Mouse (Mus musculus): ENCODE data around the gene Art1. TPM values are rescaled to one million over a fixed set of nuclear protein-coding genes. Genes with fewer than 3 reads are reported as not detected.

Gene Art1
- polyA plus RNA-seq, 1 experiment from 2014 or later: 0.25 TPM

GRCm38 (mm10) chr7:102103555-102103954 lies 2.0 kb downstream of the Art1 start:
- WGBS: 83% methylated on average over 2 of the region's 2 CpGs

DNA sequence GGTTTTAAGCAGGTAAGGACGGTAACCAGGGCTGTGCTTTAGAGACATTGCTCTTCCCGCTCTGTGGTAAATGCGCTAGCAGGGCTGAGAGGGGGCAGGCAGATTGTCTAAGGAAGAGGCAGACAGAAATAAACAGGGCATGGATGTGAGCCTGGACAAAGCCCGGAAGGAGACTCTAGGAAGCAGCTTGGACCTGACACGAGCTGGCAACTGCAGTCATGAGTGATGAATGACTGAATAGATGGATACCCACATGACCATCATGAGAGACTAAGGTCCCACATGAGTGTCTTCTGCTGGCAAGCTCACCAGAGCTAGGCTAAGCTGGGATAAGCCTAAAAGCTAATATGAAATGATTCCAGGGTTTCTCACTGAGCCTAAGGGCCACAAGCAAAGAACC lies 2.6 kb downstream of the Art1 start:
- Histone ChIP-seq H3K9me3 (replicated peaks; ENCODE audit: control insufficient read depth, low read length, poor library complexity, severe bottlenecking) (no peaks in the 10 kb centered on the region), H3K36me3 (ENCODE audit: control insufficient read depth, insufficient read depth, low read length) (no peaks in the 10 kb centered on the region), H3K4me2 (ENCODE audit: low read length) (no peak overlapping the region), H3K27ac (ENCODE audit: low read length) (no peak overlapping the region), H3K9ac (ENCODE audit: low read depth, low read length) (no peak overlapping the region), H3K27me3 (ENCODE audit: control insufficient read depth, insufficient read depth, low read depth, low read length) (no peaks in the 10 kb centered on the region), H3K4me3 (ENCODE audit: low read depth, low read length) (no peak overlapping the region), H3K4me1 (ENCODE audit: control insufficient read depth, insufficient read depth, low read length) (peaks cover 3% of the 10 kb centered on the region; the same call in 1 of the 2 replicates)
- WGBS: 80% methylated on average over 5 of the region's 5 CpGs
- ATAC-seq: no peak

More at GRCm38 (mm10) chr7:102103555-102103954, 2.0 kb downstream of the Art1 start:
- no peak for ATAC-seq
- no peak overlapping the region for H3K4me3 ChIP-seq (ENCODE audit: low read depth, low read length)
- no peaks in the 10 kb centered on the region for H3K27me3 ChIP-seq (ENCODE audit: control insufficient read depth, insufficient read depth, low read depth, low read length)
- no peak overlapping the region for H3K27ac ChIP-seq (ENCODE audit: low read length)
- no peak overlapping the region for H3K9ac ChIP-seq (ENCODE audit: low read depth, low read length)
- H3K4me2 ChIP-seq (ENCODE audit: low read length): no peak overlapping the region
- H3K36me3 ChIP-seq (ENCODE audit: control insufficient read depth, insufficient read depth, low read length): no peaks in the 10 kb centered on the region
- H3K9me3 ChIP-seq (replicated peaks; ENCODE audit: control insufficient read depth, low read length, poor library complexity, severe bottlenecking): no peaks in the 10 kb centered on the region
- peaks cover 3% of the 10 kb centered on the region; the same call in 1 of the 2 replicates for H3K4me1 ChIP-seq (ENCODE audit: control insufficient read depth, insufficient read depth, low read length)

GRCm38 (mm10) chr7:102106700-102107141 lies 5.2 kb downstream of the Art1 start:
- H3K9me3 ChIP-seq (replicated peaks; ENCODE audit: control insufficient read depth, low read length, poor library complexity, severe bottlenecking): no peaks in the 10 kb centered on the region
- WGBS: 24% methylated on average over 22 of the region's 23 CpGs
- 0 out of 2 replicates have a peak overlapping the region, but pooled peaks have one; percentile 27 for H3K9ac ChIP-seq (ENCODE audit: low read depth, low read length)
- no peaks in the 10 kb centered on the region for H3K27me3 ChIP-seq (ENCODE audit: control insufficient read depth, insufficient read depth, low read depth, low read length)
- peak overlapping the region; percentile 4; the same call in 1 of the 2 replicates for H3K4me3 ChIP-seq (ENCODE audit: low read depth, low read length)
- H3K36me3 ChIP-seq (ENCODE audit: control insufficient read depth, insufficient read depth, low read length): no peaks in the 10 kb centered on the region
- ATAC-seq: no peak
- H3K4me1 ChIP-seq (ENCODE audit: control insufficient read depth, insufficient read depth, low read length): no peaks in the 10 kb centered on the region
- peak overlapping the region; percentile 43 for H3K4me2 ChIP-seq (ENCODE audit: low read length)
- no peak overlapping the region for H3K27ac ChIP-seq (ENCODE audit: low read length)

DNA sequence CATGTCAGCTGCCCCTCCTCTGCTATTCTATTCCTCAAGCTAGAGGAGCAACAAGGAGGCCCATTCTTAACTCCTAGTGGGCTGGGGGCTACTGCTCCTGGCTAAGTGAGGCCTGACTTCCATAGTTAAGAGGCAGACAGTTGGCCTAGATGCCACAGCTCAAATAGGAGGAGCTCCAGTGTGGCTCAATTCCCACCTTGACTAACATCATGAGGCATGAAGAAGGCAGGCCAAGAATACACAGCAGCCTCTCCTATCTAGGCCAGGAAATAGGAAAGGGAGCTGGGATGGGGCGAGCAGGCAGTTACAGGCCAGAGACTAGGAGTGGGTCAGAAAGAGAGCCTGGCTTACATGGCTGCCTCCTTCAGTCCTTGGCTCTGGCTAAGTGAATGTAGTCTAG lies 6.7 kb downstream of the Art1 start:
- WGBS: 78% methylated on average over 1 of the region's 1 CpGs
- ATAC-seq: no peak
- H3K27me3 ChIP-seq (ENCODE audit: control insufficient read depth, insufficient read depth, low read depth, low read length): no peaks in the 10 kb centered on the region
- no peak overlapping the region for H3K4me3 ChIP-seq (ENCODE audit: low read depth, low read length)
- no peaks in the 10 kb centered on the region for H3K36me3 ChIP-seq (ENCODE audit: control insufficient read depth, insufficient read depth, low read length)
- no peak overlapping the region for H3K27ac ChIP-seq (ENCODE audit: low read length)
- H3K4me2 ChIP-seq (ENCODE audit: low read length): no peak overlapping the region
- H3K9me3 ChIP-seq (replicated peaks; ENCODE audit: control insufficient read depth, low read length, poor library complexity, severe bottlenecking): no peaks in the 10 kb centered on the region
- H3K9ac ChIP-seq (ENCODE audit: low read depth, low read length): no peak overlapping the region
- H3K4me1 ChIP-seq (ENCODE audit: control insufficient read depth, insufficient read depth, low read length): no peaks in the 10 kb centered on the region

DNA sequence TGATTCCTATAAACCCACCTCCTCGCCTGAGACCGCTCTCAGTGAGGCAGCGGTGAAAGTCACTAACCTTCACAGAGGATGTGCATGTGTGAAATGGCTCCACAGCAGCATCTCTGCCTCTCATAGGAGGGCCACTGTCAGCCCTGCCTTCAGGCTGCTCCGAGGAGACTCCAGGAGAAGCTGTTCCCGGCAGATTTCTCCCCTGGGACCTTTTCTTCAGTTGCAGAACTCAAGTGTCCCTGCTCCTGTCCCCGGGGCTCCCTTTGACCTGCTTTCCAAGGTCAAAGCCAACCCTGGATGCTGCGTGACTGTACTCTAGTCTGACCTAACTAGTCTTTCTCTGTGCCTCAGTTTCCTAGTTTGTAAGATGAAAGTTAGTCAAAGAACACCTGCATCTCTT lies 7.6 kb downstream of the Art1 start, which contains the start of gene Art5:
Art5 (minus strand) TSS at position 319 of the 400 bp plus-strand sequence.
- Histone ChIP-seq H3K4me2 (ENCODE audit: low read length) (no peak within 1 kb of the TSS), H3K4me1 (ENCODE audit: control insufficient read depth, insufficient read depth, low read length) (no peaks in the 10 kb centered on the region), H3K36me3 (ENCODE audit: control insufficient read depth, insufficient read depth, low read length) (no peaks in the 10 kb centered on the region), H3K9me3 (replicated peaks; ENCODE audit: control insufficient read depth, low read length, poor library complexity, severe bottlenecking) (no peaks in the 10 kb centered on the region), H3K9ac (ENCODE audit: low read depth, low read length) (no peak within 1 kb of the TSS), H3K27me3 (ENCODE audit: control insufficient read depth, insufficient read depth, low read depth, low read length) (no peaks in the 10 kb centered on the region), H3K27ac (ENCODE audit: low read length) (no peak within 1 kb of the TSS), H3K4me3 (ENCODE audit: low read depth, low read length) (no peak within 1 kb of the TSS)
- 75% methylated on average over 7 of the region's 7 CpGs for WGBS
- no peak for ATAC-seq

- no peaks in the 10 kb centered on the region for H3K36me3 ChIP-seq (ENCODE audit: control insufficient read depth, insufficient read depth, low read length)
- WGBS: 89% methylated on average over 4 of the region's 4 CpGs
- no peak for ATAC-seq
- no peak overlapping the region for H3K9ac ChIP-seq (ENCODE audit: low read depth, low read length)
- H3K4me3 ChIP-seq (ENCODE audit: low read depth, low read length): no peak overlapping the region
- no peak overlapping the region for H3K27ac ChIP-seq (ENCODE audit: low read length)
- no peaks in the 10 kb centered on the region for H3K4me1 ChIP-seq (ENCODE audit: control insufficient read depth, insufficient read depth, low read length)
- no peak overlapping the region for H3K4me2 ChIP-seq (ENCODE audit: low read length)
- H3K9me3 ChIP-seq (replicated peaks; ENCODE audit: control insufficient read depth, low read length, poor library complexity, severe bottlenecking): no peaks in the 10 kb centered on the region
- H3K27me3 ChIP-seq (ENCODE audit: control insufficient read depth, insufficient read depth, low read depth, low read length): no peaks in the 10 kb centered on the region
These were observed 8.2 kb downstream of the Art1 start for GRCm38 (mm10) chr7:102109746-102110145.

GRCm38 (mm10) chr7:102113151-102113729 lies 11.7 kb downstream of the Art1 start:
- H3K27ac ChIP-seq (ENCODE audit: low read length): no peak overlapping the region
- no peak overlapping the region for H3K4me2 ChIP-seq (ENCODE audit: low read length)
- no peaks in the 10 kb centered on the region for H3K4me1 ChIP-seq (ENCODE audit: control insufficient read depth, insufficient read depth, low read length)
- peaks cover 2% of the 10 kb centered on the region; the same call in 1 of the 2 replicates for H3K36me3 ChIP-seq (ENCODE audit: control insufficient read depth, insufficient read depth, low read length)
- H3K9me3 ChIP-seq (replicated peaks; ENCODE audit: control insufficient read depth, low read length, poor library complexity, severe bottlenecking): no peaks in the 10 kb centered on the region
- H3K9ac ChIP-seq (ENCODE audit: low read depth, low read length): no peak overlapping the region
- 79% methylated on average over 45 of the region's 45 CpGs for WGBS
- ATAC-seq: no peak
- no peaks in the 10 kb centered on the region for H3K27me3 ChIP-seq (ENCODE audit: control insufficient read depth, insufficient read depth, low read depth, low read length)
- no peak overlapping the region for H3K4me3 ChIP-seq (ENCODE audit: low read depth, low read length)

- H3K27me3 ChIP-seq (ENCODE audit: control insufficient read depth, insufficient read depth, low read depth, low read length): no peaks in the 10 kb centered on the region
- H3K9ac ChIP-seq (ENCODE audit: low read depth, low read length): no peak within 1 kb of the TSS
- 40% methylated on average over 7 of the region's 7 CpGs for WGBS
- no peak within 1 kb of the TSS for H3K4me3 ChIP-seq (ENCODE audit: low read depth, low read length)
- peaks cover 29% of the 10 kb centered on the region for H3K36me3 ChIP-seq (ENCODE audit: control insufficient read depth, insufficient read depth, low read length)
- H3K27ac ChIP-seq (ENCODE audit: low read length): no peak within 1 kb of the TSS
- H3K4me2 ChIP-seq (ENCODE audit: low read length): no peak within 1 kb of the TSS
- no peak for ATAC-seq
- no peaks in the 10 kb centered on the region for H3K9me3 ChIP-seq (replicated peaks; ENCODE audit: control insufficient read depth, low read length, poor library complexity, severe bottlenecking)
- no peaks in the 10 kb centered on the region for H3K4me1 ChIP-seq (ENCODE audit: control insufficient read depth, insufficient read depth, low read length)
These were observed 15.2 kb downstream of the Art1 start, which contains the start of gene Chrna10 for GRCm38 (mm10) chr7:102116579-102117331. Gene Chrna10 (minus strand): TSS chr7:102116828.

DNA sequence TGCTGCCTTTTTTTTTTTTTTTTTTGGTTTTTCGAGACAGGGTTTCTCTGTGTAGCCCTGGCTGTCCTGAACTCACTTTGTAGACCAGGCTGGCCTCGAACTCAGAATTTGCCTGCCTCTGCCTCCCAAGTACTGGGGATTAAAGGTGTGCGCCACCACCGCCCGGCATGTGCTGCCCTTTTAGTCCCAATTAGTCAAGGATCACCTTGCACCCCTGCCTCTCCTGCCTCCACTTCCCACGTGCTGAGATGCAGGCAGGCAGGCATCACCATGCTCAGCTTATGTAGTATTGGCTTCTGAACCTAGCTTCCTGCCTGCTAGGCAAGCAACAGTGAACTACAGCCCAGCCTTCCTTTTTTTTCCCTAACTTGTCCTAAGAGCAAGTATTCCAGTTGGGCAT lies 15.8 kb downstream of the Art1 start:
- Histone ChIP-seq H3K4me2 (ENCODE audit: low read length) (no peak overlapping the region), H3K4me3 (ENCODE audit: low read depth, low read length) (no peak overlapping the region), H3K4me1 (ENCODE audit: control insufficient read depth, insufficient read depth, low read length) (no peaks in the 10 kb centered on the region), H3K9ac (ENCODE audit: low read depth, low read length) (no peak overlapping the region), H3K36me3 (ENCODE audit: control insufficient read depth, insufficient read depth, low read length) (peaks cover 34% of the 10 kb centered on the region), H3K27me3 (ENCODE audit: control insufficient read depth, insufficient read depth, low read depth, low read length) (no peaks in the 10 kb centered on the region), H3K27ac (ENCODE audit: low read length) (no peak overlapping the region), H3K9me3 (replicated peaks; ENCODE audit: control insufficient read depth, low read length, poor library complexity, severe bottlenecking) (no peaks in the 10 kb centered on the region)
- ATAC-seq: no peak
- 73% methylated on average over 6 of the region's 6 CpGs for WGBS

Measured in midbrain, embryonic 16.5 days (tissue).